Mouse (Mus musculus) cerebellum, postnatal 36 days (tissue): ENCODE measurements around the gene Psap.
A peak's percentile ranks its signal among the peaks of the same experiment; 100 is the strongest.

Experiments used
- DNase-seq, 2 experiments: peaks; one replicate each; pipeline ENCODE4 v3.0.0; 2021 to 2022; ENCODE audit warnings: mixed read lengths in 2 of 2

Psap gene

GRCm38 (mm10) chr10:60290026-60290738, 12.8 kb downstream of the Psap start:
- no peak for DNase-seq

DNA sequence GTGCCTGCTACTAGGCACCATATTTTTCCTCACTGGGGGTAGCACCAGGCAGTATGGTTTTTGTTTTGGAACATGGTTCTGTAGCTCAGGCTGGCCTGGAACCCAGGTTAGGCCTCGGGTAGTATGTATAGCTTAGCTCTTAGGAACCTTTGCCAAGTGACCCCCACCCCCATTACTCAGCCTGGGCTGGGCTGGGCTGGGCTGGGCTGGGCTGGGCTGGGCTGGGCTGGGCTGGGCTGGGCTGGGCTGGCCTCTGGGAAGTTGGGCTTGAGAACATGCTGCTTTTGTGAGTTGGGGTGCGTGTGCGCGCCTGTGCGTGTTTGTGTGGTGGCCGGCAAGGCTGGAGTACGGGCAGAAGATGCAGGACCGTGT, 13.3 kb downstream of the Psap start:
- no peak for DNase-seq

GRCm38 (mm10) chr10:60292209-60292608, 14.8 kb downstream of the Psap start:
- DNase-seq: no peak

DNA sequence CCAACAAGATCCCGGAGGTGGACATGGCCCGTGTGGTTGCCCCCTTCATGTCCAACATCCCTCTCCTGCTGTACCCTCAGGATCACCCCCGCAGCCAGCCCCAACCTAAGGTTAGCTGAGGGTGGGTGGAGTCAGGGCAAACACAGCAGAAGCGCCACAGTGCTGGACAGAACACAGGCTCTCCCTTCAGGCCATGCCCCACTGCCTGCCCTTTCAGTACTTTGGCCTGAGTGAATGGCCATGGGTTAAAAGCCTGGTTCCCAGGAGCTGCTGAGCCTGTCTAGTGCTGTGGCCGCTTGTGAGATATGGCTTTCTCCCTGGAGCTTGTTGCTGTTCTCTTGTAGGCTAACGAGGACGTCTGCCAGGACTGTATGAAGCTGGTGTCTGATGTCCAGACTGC, 17.2 kb downstream of the Psap start:
- DNase-seq: no peak

DNA sequence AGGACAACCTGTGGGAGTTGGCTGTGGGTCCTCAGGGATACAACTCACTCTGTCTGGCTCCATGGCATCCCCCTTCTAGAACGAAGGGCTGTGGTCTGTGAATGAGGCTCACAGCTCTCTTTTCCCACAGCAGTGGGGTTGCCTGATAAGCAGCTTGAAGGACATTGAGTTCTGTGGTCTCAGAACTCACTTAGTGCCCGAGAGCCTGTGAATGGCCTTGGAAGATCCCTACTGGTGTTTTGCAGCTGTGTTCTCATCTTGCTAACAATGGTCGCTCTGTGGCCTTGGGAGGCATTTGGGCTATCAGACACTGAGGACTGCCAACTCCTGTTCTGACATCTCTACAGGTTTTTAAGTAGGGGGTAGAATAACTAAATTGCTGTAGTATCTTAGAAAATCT, 17.9 kb downstream of the Psap start:
- DNase-seq: no peak

- DNase-seq: no peak
Measured at GRCm38 (mm10) chr10:60296027-60296426, 18.6 kb downstream of the Psap start.

DNA sequence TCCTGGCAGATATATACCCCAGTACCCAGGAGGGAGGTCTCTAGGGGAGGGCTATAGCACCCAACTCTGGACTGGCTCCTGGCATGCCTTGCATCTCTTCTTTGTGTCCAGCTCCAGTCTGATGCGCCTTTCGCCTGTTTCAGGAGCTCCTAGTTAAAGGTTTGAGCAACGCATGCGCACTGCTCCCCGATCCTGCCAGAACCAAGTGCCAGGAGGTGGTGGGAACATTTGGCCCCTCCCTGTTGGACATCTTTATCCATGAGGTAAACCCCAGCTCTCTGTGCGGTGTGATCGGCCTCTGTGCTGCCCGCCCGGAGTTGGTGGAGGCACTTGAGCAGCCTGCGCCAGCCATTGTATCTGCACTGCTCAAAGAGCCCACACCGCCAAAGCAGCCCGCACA, 22.2 kb downstream of the Psap start:
- DNase-seq: no peak

DNA sequence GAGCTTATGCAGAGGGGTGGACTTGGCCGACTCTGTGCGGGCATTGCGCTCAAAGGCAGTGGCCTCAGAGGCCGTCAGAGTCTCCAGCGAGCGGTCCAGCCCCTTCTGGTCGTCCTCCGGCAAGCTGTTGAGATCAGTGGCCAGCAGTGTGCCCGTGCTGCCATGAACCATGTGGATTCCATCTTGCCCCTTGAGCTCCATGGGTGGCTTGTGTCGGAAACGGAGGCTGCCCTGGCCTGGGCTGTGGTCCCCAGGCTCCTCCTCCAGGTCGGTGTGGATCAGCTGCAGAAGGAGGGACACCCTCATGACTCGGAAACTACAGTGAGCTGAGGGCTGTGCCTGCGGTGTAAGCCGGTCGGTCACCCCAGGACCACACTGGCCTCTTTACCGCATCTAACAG, 26.0 kb downstream of the Psap start:
- DNase-seq: no peak

DNA sequence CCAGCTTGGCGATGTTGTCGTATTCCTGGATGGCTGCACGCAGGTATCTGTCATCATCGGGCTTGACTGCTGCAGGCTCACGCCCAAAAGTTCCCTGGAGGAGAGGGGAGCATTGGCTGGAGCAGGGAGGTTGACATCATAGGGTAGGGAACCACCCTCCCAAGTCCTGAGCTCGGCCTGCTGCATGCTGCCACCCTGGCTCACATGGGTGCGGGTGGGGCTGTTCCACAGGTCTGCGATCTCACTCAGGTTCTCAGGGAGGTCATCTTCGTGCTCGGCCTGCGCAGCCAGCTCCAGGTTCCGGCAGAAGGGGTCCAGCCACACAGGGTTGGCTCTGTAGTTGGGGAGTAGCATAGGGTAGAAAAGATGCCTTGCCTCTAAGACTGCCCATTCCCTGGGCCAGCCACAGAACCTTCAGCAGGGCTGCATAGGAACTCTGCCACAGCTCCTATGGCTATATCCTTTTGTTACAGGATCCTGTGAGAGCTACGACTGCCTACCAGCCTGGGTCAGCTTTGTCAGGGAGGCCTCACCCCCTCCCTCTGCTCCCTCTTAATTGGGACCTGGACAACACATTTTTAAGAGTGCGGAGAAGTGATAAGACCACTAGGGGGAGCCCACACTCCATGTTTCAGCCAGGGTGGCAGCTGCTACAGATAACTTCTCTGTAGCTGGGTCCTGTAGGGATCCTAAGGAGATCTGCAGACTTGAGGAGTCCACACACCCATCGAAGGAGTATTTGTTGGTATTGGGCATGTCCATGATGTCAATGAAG, 27.6 kb downstream of the Psap start:
- peak; percentile 70 to 75 for DNase-seq

GRCm38 (mm10) chr10:60310629-60311028, 33.2 kb downstream of the Psap start:
- DNase-seq: peak; percentile 43

- DNase-seq: no peak
Measured at GRCm38 (mm10) chr10:60313606-60314005, 36.2 kb downstream of the Psap start.

- no peak for DNase-seq
Measured at GRCm38 (mm10) chr10:60316166-60316565, 38.7 kb downstream of the Psap start.

GRCm38 (mm10) chr10:60328963-60329650, 51.7 kb downstream of the Psap start:
- no peak for DNase-seq

- no peak for DNase-seq
Measured at GRCm38 (mm10) chr10:60334583-60334982, 57.2 kb downstream of the Psap start.

GRCm38 (mm10) chr10:60335021-60335420, 57.6 kb downstream of the Psap start:
- no peak for DNase-seq

GRCm38 (mm10) chr10:60341528-60341927, 64.1 kb downstream of the Psap start:
- DNase-seq: no peak

GRCm38 (mm10) chr10:60344111-60344510, 66.7 kb downstream of the Psap start:
- DNase-seq: no peak

GRCm38 (mm10) chr10:60346056-60346455, 68.6 kb downstream of the Psap start:
- no peak for DNase-seq

DNA sequence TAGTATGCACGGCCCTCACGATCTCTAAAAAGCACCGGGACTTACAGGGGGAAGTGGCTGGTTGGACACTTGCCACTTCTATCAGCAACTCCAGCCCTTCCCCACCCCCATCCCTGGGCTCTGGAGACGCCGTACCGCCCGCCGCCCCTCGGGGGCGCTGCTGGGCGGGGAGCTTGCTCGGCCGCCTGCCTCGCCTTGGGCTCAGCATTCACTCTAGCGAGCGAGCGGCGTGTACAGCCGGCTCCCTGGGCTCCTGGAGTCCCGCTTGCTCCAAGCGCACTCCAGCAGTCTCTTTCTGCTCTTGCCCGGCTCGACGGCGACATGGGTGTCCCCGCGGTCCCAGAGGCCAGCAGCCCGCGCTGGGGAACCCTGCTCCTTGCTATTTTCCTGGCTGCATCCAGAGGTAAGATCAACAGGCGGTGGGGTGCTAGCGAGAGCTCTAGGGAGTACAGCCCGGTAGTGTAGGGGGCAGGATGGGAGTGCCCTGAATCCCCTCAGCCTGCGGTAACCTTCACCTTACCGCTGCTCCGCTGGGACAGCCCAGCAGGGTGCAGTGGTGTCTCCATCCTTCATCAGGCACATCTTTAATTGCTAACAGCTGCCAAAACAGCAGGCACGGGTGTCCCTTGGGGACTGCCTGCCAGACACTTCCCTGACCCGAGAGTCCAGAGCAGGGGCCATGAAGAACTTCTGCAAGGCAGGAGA, 69.4 kb downstream of the Psap start, which contains the start of gene Vsir:
Gene Vsir, plus strand, starts transcription at position 151 of the 705 bp plus-strand sequence.
- DNase-seq: peak in 1 of 2 experiments; percentile 21

DNA sequence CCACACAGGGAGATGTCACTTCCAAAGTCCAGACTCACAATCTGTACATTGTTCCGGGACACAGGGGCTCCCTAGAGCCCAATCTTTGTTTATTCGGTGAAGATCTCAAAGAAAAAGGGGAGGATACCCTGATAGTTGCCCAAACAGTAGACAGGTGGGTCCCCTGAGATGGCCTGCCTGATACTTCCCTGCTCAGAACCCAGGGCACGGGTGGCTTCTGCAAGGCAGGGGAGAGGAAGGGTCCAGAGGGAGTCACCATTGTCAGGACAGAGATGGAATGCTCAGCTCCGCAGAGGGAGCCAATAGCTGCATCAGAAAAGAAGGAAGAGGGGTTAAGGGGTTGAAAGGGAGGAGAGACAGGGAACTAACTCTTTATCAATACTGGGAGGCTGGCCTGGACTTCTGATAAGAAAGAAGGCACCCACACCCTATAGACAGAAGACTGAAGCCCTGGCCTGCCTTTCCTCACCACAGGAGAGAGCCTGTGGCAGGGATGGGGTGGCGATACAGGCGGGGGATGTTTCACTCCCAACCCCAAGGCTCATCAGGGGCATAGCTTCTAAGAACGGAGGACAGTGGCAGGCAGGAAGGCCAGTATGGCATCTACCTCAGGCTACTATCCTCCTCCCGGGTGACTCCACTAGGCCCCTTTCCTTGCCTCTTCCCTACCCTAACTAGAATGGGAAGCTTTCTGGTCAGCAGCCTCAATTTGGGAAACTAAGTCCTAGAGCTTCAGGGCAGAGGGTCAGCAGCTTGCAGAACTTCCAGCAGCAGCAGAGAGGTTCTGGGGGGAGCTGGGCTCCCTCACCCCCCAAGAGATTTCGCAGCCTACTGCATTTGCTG, 70.6 kb downstream of the Psap start:
- no peak for DNase-seq

DNA sequence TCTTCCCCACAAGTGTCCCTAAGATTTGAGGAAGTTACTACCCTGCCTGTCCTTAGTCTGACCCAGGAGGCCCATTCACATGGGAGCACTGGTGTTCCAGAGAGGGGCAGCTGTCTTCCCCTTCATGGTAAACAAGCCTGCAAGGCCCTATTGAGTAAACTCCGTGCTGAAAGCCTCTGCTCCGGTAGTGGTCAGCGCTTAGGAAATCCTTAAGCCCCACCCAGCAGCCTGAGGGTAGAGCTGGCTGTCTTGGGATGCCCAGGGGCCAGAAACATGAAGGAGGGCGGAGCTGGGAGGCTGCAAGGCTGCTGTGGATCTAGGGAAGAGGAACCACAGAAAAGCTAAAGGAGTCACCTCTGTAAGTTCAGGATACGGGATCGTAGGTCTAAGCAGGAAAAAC, 71.6 kb downstream of the Psap start:
- no peak for DNase-seq

DNA sequence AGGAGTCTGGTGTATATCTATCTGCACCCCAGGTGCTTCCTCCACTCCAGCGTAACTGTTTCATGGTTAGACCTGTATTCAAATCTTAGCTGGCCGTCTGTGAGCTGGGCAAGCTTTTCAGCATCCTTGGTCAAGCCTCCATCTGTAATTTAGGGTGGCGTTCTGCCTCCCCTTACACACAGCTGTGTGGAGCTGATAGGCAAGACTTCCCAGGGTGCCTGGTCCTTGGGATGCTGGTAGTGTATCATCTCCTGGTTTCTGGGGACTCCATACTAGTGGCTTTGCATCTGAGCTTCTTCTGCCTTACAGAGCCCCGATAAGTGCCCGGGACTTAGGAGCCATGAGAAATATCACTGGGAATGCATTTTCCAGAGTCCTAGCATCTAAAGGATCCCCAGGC, 72.2 kb downstream of the Psap start:
- no peak for DNase-seq
